Mouse (Mus musculus) hindbrain, embryonic 11.5 days (tissue): Measurements from ENCODE around the gene Gemin2. TPM values are rescaled to one million over a fixed set of nuclear protein-coding genes. Genes with fewer than 3 reads are reported as not detected.
A peak's percentile ranks its signal among the peaks of the same experiment; 100 is the strongest.
"Not testable (repeated sequence)": the region's sequence is repeated elsewhere in the genome, so short reads cannot be mapped to it uniquely, and the experiment has no call there.

Experiments used
- ATAC-seq: fragments of 200-750 bp; cut with Nextera tagmentation; 2 replicates; pipeline ENCODE4 v1.8.0; 2017; ENCODE audit warnings: mild to moderate bottlenecking, moderate TSS enrichment, moderate library complexity; ENCODE audit not compliant: low FRiP score
- DNase-seq: peaks from one replicate; pipeline ENCODE4 v3.0.0-alpha.2; 2015; ENCODE audit warnings: low spot score
- H3K27ac ChIP-seq: fragments of 300-500 bp; sonication (generic); 2 replicates; pipeline ENCODE4 v1.5.1; 2014; ENCODE audit warnings: mild to moderate bottlenecking, low read depth, low read length
- H3K27me3 ChIP-seq: fragments of 300-500 bp; sonication (generic); 2 replicates; pipeline ENCODE4 v1.6.1; 2014; ENCODE audit warnings: mild to moderate bottlenecking, low read length, moderate library complexity, mixed read lengths; ENCODE audit not compliant: control insufficient read depth, insufficient read depth
- H3K36me3 ChIP-seq: fragments of 300-500 bp; sonication (generic); 2 replicates; pipeline ENCODE4 v1.6.1; 2014; ENCODE audit warnings: mild to moderate bottlenecking, low read length, moderate library complexity, mixed read lengths; ENCODE audit not compliant: control insufficient read depth, insufficient read depth
- H3K4me1 ChIP-seq: fragments of 300-500 bp; sonication (generic); replicated peaks from 2 replicates; pipeline ENCODE4 v1.6.1; 2014; ENCODE audit warnings: low read length, mixed read lengths; ENCODE audit not compliant: control insufficient read depth, insufficient read depth
- H3K4me2 ChIP-seq: fragments of 300-500 bp; sonication (generic); replicated peaks from 2 replicates; pipeline ENCODE4 v1.6.1; 2014; ENCODE audit warnings: mild to moderate bottlenecking, low read depth, low read length
- H3K4me3 ChIP-seq: fragments of 300-500 bp; sonication (generic); 2 replicates; pipeline ENCODE4 v1.5.1; 2014; ENCODE audit warnings: low read depth, low read length
- H3K9ac ChIP-seq: fragments of 300-500 bp; sonication (generic); 2 replicates; pipeline ENCODE4 v1.6.1; 2014; ENCODE audit warnings: low read depth, low read length
- H3K9me3 ChIP-seq: fragments of 300-500 bp; sonication (generic); 2 replicates; pipeline ENCODE4 v1.6.1; 2016; ENCODE audit warnings: low read length; ENCODE audit not compliant: control insufficient read depth
- WGBS: fragments of 180-500 bp; shearing (Covaris S2); extraction: QIAGEN DNeasy Blood & Tissue Kit; methylation state at CpG from one replicate; pipeline ENCODE4 v1.1.7; 2014; 5-methylcytosine and 5-hydroxymethylcytosine counted together
- polyA plus RNA-seq: library from polyadenylated mRNA; unstranded; fragments of >200 nt; fragmentation: Nextera tagmentation; extraction: Ambion mirVana; gene quantifications from 2 replicates; pipeline ENCODE4 v1.2.1, GENCODE M21; 2014

Gemin2 gene
- polyA plus RNA-seq, 1 experiment from 2014 or later, result 26.4 TPM

GRCm38 (mm10) chr12:59052470-59052869, 39.3 kb downstream of the Gemin2 start:
- 88% methylated on average over 3 of the region's 3 CpGs for WGBS
- no peak for DNase-seq
- Histone ChIP-seq H3K27ac (no peak overlapping the region), H3K4me1 (no peaks in the 10 kb centered on the region), H3K4me2 (no peak overlapping the region), H3K9me3 (no peaks in the 10 kb centered on the region), H3K27me3 (no peaks in the 10 kb centered on the region), H3K36me3 (peaks cover 2% of the 10 kb centered on the region; the same call in 1 of the 2 replicates), H3K9ac (no peak overlapping the region), H3K4me3 (no peak overlapping the region)
- no peak for ATAC-seq

- DNase-seq, result no peak
- no peaks in the 10 kb centered on the region for H3K27me3 ChIP-seq
- H3K9ac ChIP-seq, result no peak overlapping the region
- no peak overlapping the region for H3K4me3 ChIP-seq
- no peak for ATAC-seq
- no peak overlapping the region for H3K27ac ChIP-seq
- H3K4me2 ChIP-seq, result no peak overlapping the region
- H3K4me1 ChIP-seq, result no peaks in the 10 kb centered on the region
- WGBS, result 97% methylated on average over 5 of the region's 5 CpGs
- no peaks in the 10 kb centered on the region for H3K9me3 ChIP-seq
- H3K36me3 ChIP-seq, result peaks cover 2% of the 10 kb centered on the region; the same call in 1 of the 2 replicates
These were observed 40.0 kb downstream of the Gemin2 start for GRCm38 (mm10) chr12:59053166-59053565.

GRCm38 (mm10) chr12:59053976-59054375, 40.8 kb downstream of the Gemin2 start:
- Histone ChIP-seq H3K4me3 (no peak overlapping the region), H3K36me3 (peaks cover 2% of the 10 kb centered on the region; the same call in 1 of the 2 replicates), H3K4me2 (no peak overlapping the region), H3K4me1 (no peaks in the 10 kb centered on the region), H3K27ac (no peak overlapping the region), H3K27me3 (no peaks in the 10 kb centered on the region), H3K9ac (no peak overlapping the region), H3K9me3 (no peaks in the 10 kb centered on the region)
- DNase-seq (no peak), ATAC-seq (no peak)

GRCm38 (mm10) chr12:59055196-59055850, 42.1 kb downstream of the Gemin2 start:
- Histone ChIP-seq H3K9ac (no peak overlapping the region), H3K4me2 (no peak overlapping the region), H3K4me3 (no peak overlapping the region), H3K36me3 (peaks cover 2% of the 10 kb centered on the region; the same call in 1 of the 2 replicates), H3K27me3 (no peaks in the 10 kb centered on the region), H3K27ac (no peak overlapping the region), H3K4me1 (no peaks in the 10 kb centered on the region), H3K9me3 (no peaks in the 10 kb centered on the region)
- ATAC-seq, result no peak
- no peak for DNase-seq
- 84% methylated on average over 4 of the region's 4 CpGs for WGBS

GRCm38 (mm10) chr12:59056222-59056621, 43.0 kb downstream of the Gemin2 start:
- WGBS, result 98% methylated on average over 11 of the region's 11 CpGs
- peaks cover 2% of the 10 kb centered on the region; the same call in 1 of the 2 replicates for H3K36me3 ChIP-seq

GRCm38 (mm10) chr12:59058242-59058641, 45.0 kb downstream of the Gemin2 start:
- H3K9me3 ChIP-seq, H3K9ac ChIP-seq, H3K27me3 ChIP-seq, H3K4me3 ChIP-seq, H3K36me3 ChIP-seq, H3K4me2 ChIP-seq, H3K4me1 ChIP-seq, ATAC-seq, DNase-seq, H3K27ac ChIP-seq: not testable (repeated sequence)
- WGBS, result 88% methylated on average over 5 of the region's 5 CpGs

More at GRCm38 (mm10) chr12:59056222-59056621, 43.0 kb downstream of the Gemin2 start:
- no peaks in the 10 kb centered on the region for H3K9me3 ChIP-seq
- no peak overlapping the region for H3K4me3 ChIP-seq
- ATAC-seq (no peak), DNase-seq (no peak)
- no peak overlapping the region for H3K27ac ChIP-seq
- H3K4me1 ChIP-seq, result no peaks in the 10 kb centered on the region
- no peak overlapping the region for H3K4me2 ChIP-seq
- no peaks in the 10 kb centered on the region for H3K27me3 ChIP-seq
- H3K9ac ChIP-seq, result no peak overlapping the region

- no peak for DNase-seq
- Histone ChIP-seq H3K4me3 (peak overlapping the region; percentile 84), H3K36me3 (no peaks in the 10 kb centered on the region), H3K27ac (no peak overlapping the region), H3K4me2 (peak overlapping the region; percentile 37), H3K9ac (peak overlapping the region; percentile 88; the same call in 1 of the 2 replicates), H3K27me3 (no peaks in the 10 kb centered on the region), H3K9me3 (no peaks in the 10 kb centered on the region), H3K4me1 (no peaks in the 10 kb centered on the region)
- ATAC-seq, result no peak
- WGBS, result 73% methylated on average over 4 of the region's 4 CpGs
These were observed 47.1 kb downstream of the Gemin2 start for GRCm38 (mm10) chr12:59060322-59060721.

GRCm38 (mm10) chr12:59060993-59061595, 47.9 kb downstream of the Gemin2 start, which contains the start of gene Trappc6b:
TSS of gene Trappc6b (minus strand) at chr12:59061472.
- WGBS, result under 1% methylated on average over 48 of the region's 49 CpGs
- Histone ChIP-seq H3K36me3 (no peaks in the 10 kb centered on the region), H3K27ac (peak within 1 kb of the TSS; percentile 82), H3K9ac (peak within 1 kb of the TSS; percentile 88), H3K4me3 (peak within 1 kb of the TSS; percentile 84), H3K4me2 (peak within 1 kb of the TSS; percentile 37), H3K9me3 (no peaks in the 10 kb centered on the region), H3K4me1 (no peaks in the 10 kb centered on the region), H3K27me3 (no peaks in the 10 kb centered on the region)
- peak; percentile 97 for ATAC-seq
- DNase-seq, result peak; percentile 88

GRCm38 (mm10) chr12:59064837-59065236, 51.6 kb downstream of the Gemin2 start:
- no peak overlapping the region for H3K4me3 ChIP-seq
- peaks cover 5% of the 10 kb centered on the region; the same call in 1 of the 2 replicates for H3K36me3 ChIP-seq
- H3K27me3 ChIP-seq, result no peaks in the 10 kb centered on the region
- ATAC-seq (no peak), DNase-seq (no peak)
- no peaks in the 10 kb centered on the region for H3K4me1 ChIP-seq
- no peak overlapping the region for H3K27ac ChIP-seq
- no peak overlapping the region for H3K9ac ChIP-seq
- H3K4me2 ChIP-seq, result no peak overlapping the region
- WGBS, result 77% methylated on average over 8 of the region's 8 CpGs
- H3K9me3 ChIP-seq, result no peaks in the 10 kb centered on the region
